Mouse (Mus musculus) heart, adult 9 months (tissue): ENCODE results near the gene Abcb5.
A peak's percentile ranks its signal among the peaks of the same experiment; 100 is the strongest.
"Not testable (repeated sequence)": the region's sequence is repeated elsewhere in the genome, so short reads cannot be mapped to it uniquely, and the experiment has no call there.

Experiments
- DNase-seq, 2 experiments: peaks; one replicate each; pipeline ENCODE4 v3.0.0; 2022; ENCODE audit warnings: low spot score in 2 of 2

Gene Abcb5

GRCm38 (mm10) chr12:118966321-118966720, at the start of gene Abcb5:
Gene Abcb5 (minus strand): TSS chr12:118966421.
- no peak for DNase-seq

GRCm38 (mm10) chr12:118999230-118999629, 33.0 kb upstream of the Abcb5 start:
- DNase-seq, result no peak

- DNase-seq, result peak in 1 of 2 experiments; percentile 2
These were observed 28.3 kb upstream of the Abcb5 start for GRCm38 (mm10) chr12:118994328-118995166.

GRCm38 (mm10) chr12:118984852-118985251, 18.6 kb upstream of the Abcb5 start:
- no peak for DNase-seq

GRCm38 (mm10) chr12:118930386-118931318, 35.6 kb downstream of the Abcb5 start:
- peak; percentile 2 to 42 for DNase-seq

- DNase-seq, result peak in 1 of 2 experiments; percentile 3
These were observed 39.4 kb downstream of the Abcb5 start for GRCm38 (mm10) chr12:118926813-118927281.

- not testable (repeated sequence) for DNase-seq
These were observed 42.3 kb downstream of the Abcb5 start for GRCm38 (mm10) chr12:118923874-118924273.

GRCm38 (mm10) chr12:118917771-118918170, 48.5 kb downstream of the Abcb5 start:
- no peak for DNase-seq

- DNase-seq, result no peak
These were observed 55.9 kb downstream of the Abcb5 start for GRCm38 (mm10) chr12:118910360-118910759.

GRCm38 (mm10) chr12:118902249-118902648, 64.0 kb downstream of the Abcb5 start:
- no peak for DNase-seq

GRCm38 (mm10) chr12:118887964-118888363, 78.3 kb downstream of the Abcb5 start:
- DNase-seq, result peak; percentile 46 to 63

GRCm38 (mm10) chr12:118882790-118883189, 83.4 kb downstream of the Abcb5 start:
- no peak for DNase-seq

- no peak for DNase-seq
These were observed 93.5 kb downstream of the Abcb5 start for GRCm38 (mm10) chr12:118872673-118873072.

- DNase-seq, result no peak
These were observed 110.1 kb downstream of the Abcb5 start for GRCm38 (mm10) chr12:118856151-118856550.

- peak in 1 of 2 experiments; percentile 18 for DNase-seq
These were observed 111.3 kb downstream of the Abcb5 start for GRCm38 (mm10) chr12:118854831-118855453.

- no peak for DNase-seq
These were observed 111.8 kb downstream of the Abcb5 start for GRCm38 (mm10) chr12:118854401-118854800.

- DNase-seq, result no peak
These were observed 112.9 kb downstream of the Abcb5 start for GRCm38 (mm10) chr12:118853331-118853730.

- DNase-seq, result no peak
These were observed 115.3 kb downstream of the Abcb5 start for GRCm38 (mm10) chr12:118850851-118851410.

- no peak for DNase-seq
These were observed 116.2 kb downstream of the Abcb5 start for GRCm38 (mm10) chr12:118849996-118850395.

- no peak for DNase-seq
These were observed 116.9 kb downstream of the Abcb5 start for GRCm38 (mm10) chr12:118849203-118849861.
